Mouse (Mus musculus) limb, embryonic 15.5 days (tissue): ENCODE measurements around the gene Ctf1. TPM values are rescaled to one million over a fixed set of nuclear protein-coding genes. Genes with fewer than 3 reads are reported as not detected.

Experiments
- ATAC-seq: fragments of 200-750 bp; cut with Nextera tagmentation; 2 replicates; pipeline ENCODE4 v1.8.0; 2017; ENCODE audit warnings: low read depth, moderate TSS enrichment; ENCODE audit not compliant: insufficient number of reproducible peaks, low FRiP score, low TSS enrichment
- H3K27ac ChIP-seq: fragments of 300-500 bp; sonication (generic); 2 replicates; pipeline ENCODE4 v1.5.1; 2015; ENCODE audit warnings: moderate library complexity, mild to moderate bottlenecking, inconsistent platforms
- H3K27me3 ChIP-seq: fragments of 300-500 bp; sonication (generic); 2 replicates; pipeline ENCODE4 v1.6.1; 2015; ENCODE audit warnings: inconsistent platforms
- H3K36me3 ChIP-seq: fragments of 300-500 bp; sonication (generic); 2 replicates; pipeline ENCODE4 v1.6.1; 2015; ENCODE audit warnings: inconsistent platforms
- H3K4me1 ChIP-seq: fragments of 300-500 bp; sonication (generic); 2 replicates; pipeline ENCODE4 v1.6.1; 2015; ENCODE audit warnings: inconsistent platforms
- H3K4me2 ChIP-seq: fragments of 300-500 bp; sonication (generic); 2 replicates; pipeline ENCODE4 v1.6.1; 2015; ENCODE audit warnings: mild to moderate bottlenecking, inconsistent platforms
- H3K4me3 ChIP-seq: fragments of 300-500 bp; sonication (generic); 2 replicates; pipeline ENCODE4 v1.5.1; 2015; ENCODE audit warnings: mild to moderate bottlenecking, inconsistent platforms
- H3K9ac ChIP-seq: fragments of 300-500 bp; sonication (generic); 2 replicates; pipeline ENCODE4 v1.6.1; 2015; ENCODE audit warnings: inconsistent platforms
- H3K9me3 ChIP-seq: fragments of 300-500 bp; sonication (generic); 2 replicates; pipeline ENCODE4 v1.6.1; 2016; ENCODE audit warnings: inconsistent platforms
- WGBS: fragments of 180-500 bp; shearing (Covaris S2); methylation state at CpG from one replicate; pipeline ENCODE4 v1.1.7; 2015; 5-methylcytosine and 5-hydroxymethylcytosine counted together
- microRNA counts: library from miRNA; unstranded; fragments of <30 nt; microRNA quantifications from one replicate; lab custom pipeline; 2016
- microRNA-seq: library from miRNA; unstranded; fragments of <30 nt; microRNA quantifications from one replicate; pipeline ENCODE4, GENCODE M21; 2016
- polyA plus RNA-seq: library from polyadenylated mRNA; unstranded; fragments of >200 nt; fragmentation: Nextera tagmentation; extraction: Ambion mirVana; gene quantifications from 2 replicates; pipeline ENCODE4 v1.2.1, GENCODE M21; 2015

The Ctf1 gene
- polyA plus RNA-seq, 1 experiment from 2014 or later = 28.7 TPM

GRCm38 (mm10) chr7:127763642-127764041 is 51.1 kb downstream of the Ctf1 start:
- H3K4me1 ChIP-seq = peaks cover 16% of the 10 kb centered on the region
- ATAC-seq = no peak
- no peak overlapping the region for H3K4me2 ChIP-seq
- H3K9ac ChIP-seq = no peak overlapping the region
- no peak overlapping the region for H3K27ac ChIP-seq
- peaks cover 53% of the 10 kb centered on the region for H3K36me3 ChIP-seq
- WGBS = 91% methylated on average over 4 of the region's 4 CpGs
- no peaks in the 10 kb centered on the region for H3K27me3 ChIP-seq
- no peak overlapping the region for H3K4me3 ChIP-seq
- H3K9me3 ChIP-seq = no peaks in the 10 kb centered on the region

DNA sequence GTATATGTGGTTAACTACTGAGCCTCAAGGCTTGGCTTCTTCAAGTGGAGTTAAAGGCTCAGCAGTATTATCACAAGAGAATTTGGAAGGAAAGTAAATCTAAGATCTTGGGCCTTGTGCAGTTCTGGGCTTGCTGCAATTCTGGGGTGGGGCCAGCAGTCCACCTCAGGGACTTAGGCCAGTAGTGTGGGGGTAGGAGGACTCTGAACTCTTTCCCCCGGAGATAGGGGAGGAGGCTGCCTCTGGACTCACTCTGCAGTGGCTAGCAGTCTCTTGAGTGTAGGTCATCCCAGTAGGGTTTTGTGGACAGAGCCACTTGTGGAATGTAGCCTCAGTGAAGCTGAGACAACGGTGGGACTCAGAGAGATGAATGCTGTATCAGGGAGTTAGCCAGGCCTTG is 53.2 kb downstream of the Ctf1 start:
- Histone ChIP-seq H3K4me2 (no peak overlapping the region), H3K27ac (no peak overlapping the region)
- WGBS = 86% methylated on average over 2 of the region's 2 CpGs

GRCm38 (mm10) chr7:127766851-127767609 is 54.5 kb downstream of the Ctf1 start:
- H3K9me3 ChIP-seq = no peaks in the 10 kb centered on the region
- no peak for ATAC-seq
- H3K4me1 ChIP-seq = peaks cover 26% of the 10 kb centered on the region
- H3K27me3 ChIP-seq = no peaks in the 10 kb centered on the region
- H3K36me3 ChIP-seq = peaks cover 53% of the 10 kb centered on the region
- H3K4me2 ChIP-seq = no peak overlapping the region
- H3K9ac ChIP-seq = no peak overlapping the region
- no peak overlapping the region for H3K4me3 ChIP-seq
- 74% methylated on average over 17 of the region's 17 CpGs for WGBS
- peak overlapping the region; percentile 47; the same call in 1 of the 2 replicates for H3K27ac ChIP-seq

More for the DNA sequence above, 53.2 kb downstream of the Ctf1 start:
- H3K4me1 ChIP-seq = peaks cover 21% of the 10 kb centered on the region
- H3K9ac ChIP-seq = no peak overlapping the region
- H3K4me3 ChIP-seq = no peak overlapping the region
- ATAC-seq = no peak
- H3K36me3 ChIP-seq = peaks cover 53% of the 10 kb centered on the region
- H3K27me3 ChIP-seq = no peaks in the 10 kb centered on the region
- H3K9me3 ChIP-seq = no peaks in the 10 kb centered on the region

MicroRNAs within 50 kb of the gene (microRNA counts, 519-probe panel; counts per million panel counts)
- 1,467 counts per million, percentile 15 among the panel's probes with 10 or more counts for microRNA mmu-miR-762 (lab: Ali Mortazavi, UCI)

Small RNA genes within 50 kb of the gene (microRNA-seq; reads per million reads assigned to microRNA genes)
- gene Mir762 = not detected

Other genes with a start within 250 kb of the Ctf1 start
- 13.7 and 16.0 TPM in 2 replicates for gene Fbrs, start 233.5 kb upstream of the Ctf1 start, polyA plus RNA-seq
- gene Srcap, start 200.8 kb upstream of the Ctf1 start, polyA plus RNA-seq = 37.6 and 40.0 TPM in 2 replicates
- 12.3 and 13.1 TPM in 2 replicates for gene Gm42715, start 193.2 kb upstream of the Ctf1 start, polyA plus RNA-seq
- 8.7 and 12.1 TPM in 2 replicates for gene Tmem265, start 151.3 kb upstream of the Ctf1 start, polyA plus RNA-seq
- gene Phkg2, start 139.4 kb upstream of the Ctf1 start, polyA plus RNA-seq = 39.3 and 41.5 TPM in 2 replicates
- 4.2 and 7.2 TPM in 2 replicates for gene Ccdc189, start 124.1 kb upstream of the Ctf1 start, polyA plus RNA-seq
- 42.9 and 46.1 TPM in 2 replicates for gene Rnf40, start 124.0 kb upstream of the Ctf1 start, polyA plus RNA-seq
- 11.5 and 11.7 TPM in 2 replicates for gene Zfp629, start 96.9 kb upstream of the Ctf1 start, polyA plus RNA-seq
- gene Bcl7c, start 3.8 kb upstream of the Ctf1 start, polyA plus RNA-seq = 81.1 and 90.5 TPM in 2 replicates
- 0.19 and 0.44 TPM in 2 replicates for gene Ctf2, start 19.4 kb downstream of the Ctf1 start, polyA plus RNA-seq
- 4.3 and 4.4 TPM in 2 replicates for gene Fbxl19, start 31.8 kb downstream of the Ctf1 start, polyA plus RNA-seq
- gene Orai3, start 57.1 kb downstream of the Ctf1 start, polyA plus RNA-seq = 23.6 and 26.5 TPM in 2 replicates
- gene Setd1a, start 63.9 kb downstream of the Ctf1 start, polyA plus RNA-seq = 18.6 and 21.7 TPM in 2 replicates
- not detected in 2 replicates for gene Gm49388, start 72.9 kb downstream of the Ctf1 start, polyA plus RNA-seq
- 18.7 and 23.8 TPM in 2 replicates for gene Hsd3b7, start 87.9 kb downstream of the Ctf1 start, polyA plus RNA-seq
- 72.5 and 79.5 TPM in 2 replicates for gene Stx4a, start 111.6 kb downstream of the Ctf1 start, polyA plus RNA-seq
- gene Stx1b, start 111.8 kb downstream of the Ctf1 start, polyA plus RNA-seq = 3.6 and 3.8 TPM in 2 replicates
- gene Zfp646, start 163.5 kb downstream of the Ctf1 start, polyA plus RNA-seq = 9.1 and 10.0 TPM in 2 replicates
- 16.4 TPM in 2 replicates for gene Zfp668, start 164.1 kb downstream of the Ctf1 start, polyA plus RNA-seq
- 2.2 and 2.4 TPM in 2 replicates for gene Prss53, start 178.2 kb downstream of the Ctf1 start, polyA plus RNA-seq
- gene Gm21974, start 182.7 kb downstream of the Ctf1 start, polyA plus RNA-seq = not detected in 2 replicates
- 269 and 272 TPM in 2 replicates for gene Vkorc1, start 182.9 kb downstream of the Ctf1 start, polyA plus RNA-seq
- gene Bckdk, start 191.3 kb downstream of the Ctf1 start, polyA plus RNA-seq = 98.3 and 117 TPM in 2 replicates
- gene Kat8, start 199.8 kb downstream of the Ctf1 start, polyA plus RNA-seq = 37.8 and 38.7 TPM in 2 replicates
- 11.5 and 14.2 TPM in 2 replicates for gene Prss8, start 217.4 kb downstream of the Ctf1 start, polyA plus RNA-seq
- 11.6 and 12.9 TPM in 2 replicates for gene Prss36, start 234.0 kb downstream of the Ctf1 start, polyA plus RNA-seq